Mouse (Mus musculus) liver, postnatal 0 days (tissue): ENCODE data around the gene Ovca2. TPM values are rescaled to one million over a fixed set of nuclear protein-coding genes. Genes with fewer than 3 reads are reported as not detected.
A peak's percentile ranks its signal among the peaks of the same experiment; 100 is the strongest.

ENCODE experiments used
- ATAC-seq: fragments of 200-750 bp; cut with Nextera tagmentation; 2 replicates; pipeline ENCODE4 v1.8.0; 2017; ENCODE audit warnings: mild to moderate bottlenecking, moderate library complexity
- DNase-seq: peaks from one replicate; pipeline ENCODE4 v3.0.0-alpha.2; 2016
- H3K27ac ChIP-seq: fragments of 300-500 bp; sonication (generic); 2 replicates; pipeline ENCODE4 v1.5.1; 2014; ENCODE audit warnings: antibody characterized with exemption, moderate library complexity, mild to moderate bottlenecking, low read depth
- H3K27me3 ChIP-seq: fragments of 300-500 bp; sonication (generic); 2 replicates; pipeline ENCODE4 v1.6.1; 2014; ENCODE audit warnings: low read length, control low read depth, mixed read lengths; ENCODE audit not compliant: insufficient read depth
- H3K36me3 ChIP-seq: fragments of 300-500 bp; sonication (generic); replicated peaks from 2 replicates; pipeline ENCODE4 v1.6.1; 2014; ENCODE audit warnings: mild to moderate bottlenecking, control low read depth, low read length, moderate library complexity, mixed read lengths; ENCODE audit not compliant: insufficient read depth
- H3K4me1 ChIP-seq: fragments of 300-500 bp; sonication (generic); 2 replicates; pipeline ENCODE4 v1.6.1; 2014; ENCODE audit warnings: antibody characterized with exemption, mild to moderate bottlenecking, control low read depth; ENCODE audit not compliant: insufficient read depth
- H3K4me2 ChIP-seq: fragments of 300-500 bp; sonication (generic); 2 replicates; pipeline ENCODE4 v1.6.1; 2014; ENCODE audit warnings: low read depth, mild to moderate bottlenecking, low read length, moderate library complexity, mixed read lengths
- H3K4me3 ChIP-seq: fragments of 300-500 bp; sonication (generic); 2 replicates; pipeline ENCODE4 v1.5.1; 2014; ENCODE audit warnings: low read depth, low read length
- H3K9ac ChIP-seq: fragments of 300-500 bp; sonication (generic); replicated peaks from 2 replicates; pipeline ENCODE4 v1.6.1; 2014; ENCODE audit warnings: mild to moderate bottlenecking, moderate library complexity
- H3K9me3 ChIP-seq: fragments of 300-500 bp; sonication (generic); 2 replicates; pipeline ENCODE4 v1.6.1; 2016; ENCODE audit warnings: mild to moderate bottlenecking, control low read depth, low read length, mixed read lengths
- CTCF ChIP-seq: sonication (generic); IDR thresholded peaks from 2 replicates; pipeline ENCODE4 v1.5.1; 2016; ENCODE audit warnings: antibody characterized with exemption, low read depth
- EP300 ChIP-seq: IDR thresholded peaks from 2 replicates; pipeline ENCODE4 v1.6.1; 2016; ENCODE audit warnings: antibody characterized with exemption, low read depth, mild to moderate bottlenecking
- WGBS: fragments of 180-500 bp; shearing (Covaris S2); extraction: QIAGEN DNeasy Blood & Tissue Kit; methylation state at CpG from one replicate; pipeline ENCODE4 v1.1.7; 2014; ENCODE audit not compliant: insufficient replicate concordance; 5-methylcytosine and 5-hydroxymethylcytosine counted together
- polyA plus RNA-seq: library from polyadenylated mRNA; unstranded; fragments of >200 nt; fragmentation: Nextera tagmentation; extraction: Ambion mirVana; gene quantifications from 2 replicates; pipeline ENCODE4 v1.2.1, GENCODE M21; 2015

Gene Ovca2
- polyA plus RNA-seq, 1 experiment from 2014 or later: 13.6 TPM

- H3K9ac ChIP-seq: no peak overlapping the region
- DNase-seq: peak; percentile 44
- TF ChIP-seq CTCF (no peak), EP300 (peak; percentile 69)
- no peaks in the 10 kb centered on the region; the same call in 1 of the 2 replicates for H3K36me3 ChIP-seq
- no peak overlapping the region for H3K27ac ChIP-seq
- peak; percentile 60 for ATAC-seq
- no peaks in the 10 kb centered on the region for H3K27me3 ChIP-seq
- WGBS: 24% methylated on average over 5 of the region's 5 CpGs
- peaks cover 34% of the 10 kb centered on the region for H3K4me1 ChIP-seq
- H3K4me2 ChIP-seq: no peak overlapping the region
- H3K4me3 ChIP-seq: no peak overlapping the region
- H3K9me3 ChIP-seq: no peaks in the 10 kb centered on the region
Measured at GRCm38 (mm10) chr11:75136666-75137398, 41.8 kb downstream of the Ovca2 start.

GRCm38 (mm10) chr11:75135358-75135757 is 43.3 kb downstream of the Ovca2 start:
- H3K9ac ChIP-seq: no peak overlapping the region
- H3K4me2 ChIP-seq: no peak overlapping the region
- H3K27me3 ChIP-seq: no peaks in the 10 kb centered on the region
- TF ChIP-seq EP300: no peak
- no peak for TF ChIP-seq CTCF
- DNase-seq: no peak
- no peaks in the 10 kb centered on the region; the same call in 1 of the 2 replicates for H3K36me3 ChIP-seq
- H3K4me1 ChIP-seq: peaks cover 19% of the 10 kb centered on the region
- 83% methylated on average over 4 of the region's 4 CpGs for whole genome bisulfite sequencing
- H3K4me3 ChIP-seq: no peak overlapping the region
- H3K9me3 ChIP-seq: no peaks in the 10 kb centered on the region
- no peak for ATAC-seq
- H3K27ac ChIP-seq: no peak overlapping the region

- H3K4me1 ChIP-seq: peaks cover 17% of the 10 kb centered on the region
- DNase-seq (no peak), ATAC-seq (no peak)
- H3K36me3 ChIP-seq: no peaks in the 10 kb centered on the region; the same call in 1 of the 2 replicates
- 83% methylated on average over 5 of the region's 5 CpGs for WGBS
- no peak overlapping the region for H3K4me3 ChIP-seq
- no peak for TF ChIP-seq CTCF
- no peak for TF ChIP-seq EP300
- H3K27me3 ChIP-seq: no peaks in the 10 kb centered on the region
- no peak overlapping the region for H3K4me2 ChIP-seq
- no peaks in the 10 kb centered on the region for H3K9me3 ChIP-seq
- H3K27ac ChIP-seq: no peak overlapping the region
- no peak overlapping the region for H3K9ac ChIP-seq
Measured at GRCm38 (mm10) chr11:75134485-75135068, 44.1 kb downstream of the Ovca2 start.

- WGBS: 62% methylated on average over 2 of the region's 2 CpGs
- Histone ChIP-seq H3K4me3 (no peak overlapping the region), H3K4me1 (peaks cover 15% of the 10 kb centered on the region), H3K36me3 (no peaks in the 10 kb centered on the region; the same call in 1 of the 2 replicates), H3K9ac (no peak overlapping the region), H3K27ac (no peak overlapping the region), H3K4me2 (no peak overlapping the region), H3K9me3 (no peaks in the 10 kb centered on the region), H3K27me3 (no peaks in the 10 kb centered on the region)
- no peak for ATAC-seq
- TF ChIP-seq EP300 (no peak), CTCF (no peak)
- no peak for DNase-seq
Measured at GRCm38 (mm10) chr11:75133951-75134350, 44.7 kb downstream of the Ovca2 start.

GRCm38 (mm10) chr11:75133391-75133790 is 45.2 kb downstream of the Ovca2 start:
- Histone ChIP-seq H3K4me1 (peaks cover 15% of the 10 kb centered on the region), H3K9ac (no peak overlapping the region), H3K36me3 (no peaks in the 10 kb centered on the region; the same call in 1 of the 2 replicates), H3K4me3 (no peak overlapping the region), H3K9me3 (no peaks in the 10 kb centered on the region), H3K4me2 (no peak overlapping the region), H3K27me3 (no peaks in the 10 kb centered on the region), H3K27ac (0 out of 2 replicates have a peak overlapping the region, but pooled peaks have one; percentile 13)
- DNase-seq (no peak), ATAC-seq (no peak)
- TF ChIP-seq CTCF (no peak), EP300 (no peak)
- WGBS: 88% methylated on average over 5 of the region's 5 CpGs

GRCm38 (mm10) chr11:75132278-75132677 is 46.4 kb downstream of the Ovca2 start:
- Histone ChIP-seq H3K4me2 (no peak overlapping the region), H3K4me3 (no peak overlapping the region), H3K4me1 (peaks cover 7% of the 10 kb centered on the region; the same call in 1 of the 2 replicates), H3K36me3 (no peaks in the 10 kb centered on the region; the same call in 1 of the 2 replicates), H3K27ac (no peak overlapping the region), H3K9me3 (no peaks in the 10 kb centered on the region), H3K9ac (no peak overlapping the region), H3K27me3 (no peaks in the 10 kb centered on the region)
- ATAC-seq (no peak), DNase-seq (no peak)
- TF ChIP-seq EP300: no peak
- no peak for TF ChIP-seq CTCF
- 96% methylated on average over 5 of the region's 5 CpGs for WGBS
